Mouse (Mus musculus): Measurements from ENCODE around the gene Plekha6.

- TF ChIP-seq CTCF (conservative IDR thresholded peaks at IDR 0.05; ENCODE audit: low read length): no peak
- TF ChIP-seq POU5F1 (IDR thresholded peaks at IDR 0.05; ENCODE audit: borderline replicate concordance, low read length): no peak
Observed at GRCm38 (mm10) chr1:133203701-133204100, 39.7 kb downstream of the Plekha6 start.

Data from E14TG2a.4 (cell line).